In genomic region chr10:29106962-29107361, GRCm38 (mm10) we compare ENCODE assay signal across 10 mouse cellular contexts. TPM values are rescaled to one million over a fixed set of nuclear protein-coding genes. Genes with fewer than 3 reads are reported as not detected.
DNase-seq lines count a peak whose midpoint lies in the region; ATAC-seq and TF ChIP-seq lines count a peak whose summit lies in the region.
"Had no signal": no experiment of that assay in that cellular context is flagged by ENCODE, and none has a peak within 500 bp of the region (broad histone marks: within the 10 kb centered on the region; RNA-seq: fewer than 3 reads in every experiment).

No protein-coding gene starts in this region.

- no peaks in the 10 kb centered on the region for H3K4me1 ChIP-seq in G1E (ENCODE audit: insufficient read depth, low read depth, low read length)
- H3K4me1 ChIP-seq: embryonic facial prominence, embryonic 12.5 days had no signal

- no peak for ATAC-seq in G1E (ENCODE audit: extremely low read depth, insufficient number of reproducible peaks, low FRiP score, poor library complexity, severe bottlenecking)
- ATAC-seq in megakaryocyte-erythroid progenitor cell, adult 5-6 weeks (replicated peaks; ENCODE audit: low FRiP score, low TSS enrichment, poor library complexity, severe bottlenecking): peak; percentile 52; the same call in 1 of the 2 replicates

- H3K27me3 ChIP-seq in G1E (ENCODE audit: insufficient read depth, low read length): no peaks in the 10 kb centered on the region
- H3K27me3 ChIP-seq: embryonic facial prominence, embryonic 12.5 days had no signal

- peak; percentile 18; the same call in 1 of the 2 replicates for TF ChIP-seq CTCF in G1E (IDR thresholded peaks at IDR 0.05; ENCODE audit: low read depth, low read length)

- no peaks in the 10 kb centered on the region for H3K9me3 ChIP-seq in G1E (replicated peaks)
- H3K9me3 ChIP-seq: embryonic facial prominence, embryonic 12.5 days had no signal

- H3K4me3 ChIP-seq in G1E (ENCODE audit: low read depth, low read length): no peak overlapping the region
- H3K4me3 ChIP-seq: embryonic facial prominence, embryonic 12.5 days had no signal

- no peaks in the 10 kb centered on the region for H3K36me3 ChIP-seq in G1E (replicated peaks)
- H3K36me3 ChIP-seq: embryonic facial prominence, embryonic 12.5 days had no signal

- peak; percentile 2 for DNase-seq in left cerebral cortex, adult 11 months (ENCODE audit: low spot score)
- DNase-seq in left cerebral cortex, adult 18-20 months (ENCODE audit: low spot score in 2 of 2): no peak
- DNase-seq in G1E (ENCODE audit: low spot score): no peak
- peak; percentile 1 for DNase-seq in c-Kit-positive CD71-negative TER-119-negative erythroid progenitor cells, embryonic 14.5 days (ENCODE audit: low read depth)
- no peak for DNase-seq in adrenal gland, postnatal 36 days
- DNase-seq in right cerebral cortex, adult 2 months (ENCODE audit: low spot score in 2 of 2): no peak
- no peak for DNase-seq in spleen, postnatal 14 days (ENCODE audit: low spot score in 2 of 2)
- DNase-seq: lung, postnatal 14 days had no signal

RNA-seq across cellular contexts. Expression of gene Soga3, which starts 36.7 kb away (rescaled TPM):
- total RNA-seq in left cerebral cortex, adult 18-20 months (2021): 100 to 1,000 TPM; 169 to 170 TPM
- total RNA-seq in G1E (2014; fragmentation: Nextera tagmentation) (2.0 TPM in 2 replicates), G1E (2017) (1.3 and 2.2 TPM in 2 replicates)
- 11.7 and 17.6 TPM in 2 replicates for polyA plus RNA-seq in G1E (2012)
- not detected in 2 replicates for total RNA-seq in megakaryocyte-erythroid progenitor cell, adult 5-6 weeks (2014; fragmentation: Nextera tagmentation)
- total RNA-seq in megakaryocyte-erythroid progenitor cell, adult 5-6 weeks (2017): not detected in 2 replicates
- 1 to 10 TPM; 4.6 to 8.2 TPM for total RNA-seq in adrenal gland, postnatal 36 days (2021)

Comparison
In these comparisons a context has a peak if more than half of its experiments do, and no peak if none do; other contexts are left out.
1. DNase-seq: peak in left cerebral cortex, adult 11 months (single experiment) and c-Kit-positive CD71-negative TER-119-negative erythroid progenitor cells, embryonic 14.5 days (single experiment); none in left cerebral cortex, adult 18-20 months (0 of 2), G1E (single experiment), adrenal gland, postnatal 36 days (0 of 2), right cerebral cortex, adult 2 months (0 of 2) and spleen, postnatal 14 days (0 of 2).
2. RNA of gene Soga3, which starts 36.7 kb away (total RNA-seq): 169 to 170 TPM in left cerebral cortex, adult 18-20 months; 4.6 to 8.2 TPM in adrenal gland, postnatal 36 days, 1.3 to 2.2 TPM in G1E and not detected in megakaryocyte-erythroid progenitor cell, adult 5-6 weeks; every median in the first group is over 10 times any median in the second.